Mouse (Mus musculus) lung, postnatal 0 days (tissue): ENCODE measurements around the gene Pi4ka.

Source experiments
- CTCF ChIP-seq: IDR thresholded peaks from 2 replicates; pipeline ENCODE4 v1.5.1; 2016; ENCODE audit warnings: antibody characterized with exemption, mild to moderate bottlenecking
- EP300 ChIP-seq: IDR thresholded peaks from 2 replicates; pipeline ENCODE4 v1.6.1; 2016; ENCODE audit warnings: antibody characterized with exemption, mild to moderate bottlenecking, control low read depth

DNA sequence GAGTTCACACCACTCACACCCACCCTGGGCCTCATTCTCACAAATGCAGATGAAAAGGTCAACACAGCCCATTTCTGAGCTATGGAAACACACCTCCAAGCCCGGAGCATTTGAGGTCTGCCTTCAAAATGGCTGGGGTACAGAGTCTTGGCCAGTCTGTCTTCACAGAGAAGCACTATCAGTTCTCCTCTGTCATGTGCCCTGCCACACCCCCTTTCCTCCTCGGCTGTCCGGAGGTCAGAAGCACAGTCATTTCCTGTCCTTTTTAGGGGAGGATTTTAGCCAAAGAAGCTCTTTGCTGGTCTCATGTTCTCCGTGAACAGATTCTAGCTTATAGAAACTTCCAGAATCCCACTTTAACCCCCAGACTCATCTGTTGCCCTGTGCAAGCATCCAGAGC is 4.1 kb upstream of the Pi4ka start:
- TF ChIP-seq CTCF (no peak), EP300 (no peak)
